Mouse (Mus musculus) lung, postnatal 36 days (tissue): ENCODE results near the gene Morn1.
A peak's percentile ranks its signal among the peaks of the same experiment; 100 is the strongest.

Experiments
- DNase-seq: peaks from one replicate; pipeline ENCODE4 v3.0.0; 2022; ENCODE audit warnings: mixed read lengths

The Morn1 gene

DNA sequence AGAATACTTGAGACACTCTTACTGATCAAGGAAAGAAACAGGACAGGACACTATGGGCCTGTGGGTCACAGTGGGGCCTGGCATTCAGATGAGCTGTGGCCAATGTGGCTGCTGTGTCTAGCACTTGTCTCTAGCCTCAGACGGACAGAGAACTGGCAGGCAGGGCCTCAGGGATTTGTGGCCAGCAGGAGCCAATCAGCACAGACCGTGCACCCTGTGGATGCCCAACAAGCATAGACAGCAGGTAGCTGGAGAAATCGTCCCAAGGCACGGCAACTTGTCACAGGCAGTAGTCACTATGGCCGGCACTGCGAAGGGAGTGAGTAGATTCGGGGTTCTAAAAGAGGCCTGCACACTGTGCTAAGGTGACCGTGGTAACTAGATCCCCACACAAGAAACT lies 77.3 kb downstream of the Morn1 start:
- DNase-seq: no peak

- peak; percentile 97 for DNase-seq
These were observed 78.2 kb downstream of the Morn1 start for GRCm38 (mm10) chr4:155164550-155164949.

DNA sequence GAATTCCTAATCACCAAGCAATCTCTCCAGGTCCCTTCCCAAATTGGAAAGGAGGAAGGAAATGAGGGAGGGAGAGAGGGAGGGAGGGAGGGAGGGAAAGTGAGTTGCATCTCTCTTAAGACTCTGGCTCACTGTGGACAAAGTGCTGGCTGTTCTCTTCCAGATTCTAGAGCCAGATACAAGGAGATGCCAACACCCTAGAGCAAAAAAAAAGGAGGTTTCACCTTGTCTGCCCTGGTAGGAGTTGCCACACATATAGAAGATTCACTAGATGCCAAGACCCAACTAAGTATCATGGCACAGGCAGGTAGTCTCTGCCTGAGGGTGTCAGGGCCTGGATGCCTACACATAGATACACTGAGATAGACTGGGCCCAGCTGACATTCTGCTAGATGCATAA lies 79.5 kb downstream of the Morn1 start:
- DNase-seq: no peak

DNA sequence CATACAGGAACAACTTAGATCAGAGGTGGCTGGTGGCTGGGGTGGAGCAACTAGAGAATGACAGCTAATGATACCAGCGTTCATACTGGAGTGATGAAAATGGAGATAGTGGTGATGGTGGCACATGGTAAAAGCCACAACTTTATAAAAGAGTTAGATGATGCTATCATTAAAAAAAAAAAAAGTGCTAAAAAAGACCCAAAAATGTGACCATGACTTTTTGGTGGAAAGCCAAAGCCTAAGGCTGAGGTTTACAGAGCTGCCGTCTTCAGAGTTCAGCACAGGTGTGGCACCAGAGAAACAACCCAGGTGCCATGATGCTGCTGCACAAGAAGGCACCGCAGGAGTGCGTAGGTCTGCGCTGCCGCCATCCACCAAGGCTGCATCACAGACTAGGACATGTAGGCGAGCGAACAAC lies 82.5 kb downstream of the Morn1 start:
- no peak for DNase-seq

- no peak for DNase-seq
These were observed 84.3 kb downstream of the Morn1 start for GRCm38 (mm10) chr4:155170614-155171212.

DNA sequence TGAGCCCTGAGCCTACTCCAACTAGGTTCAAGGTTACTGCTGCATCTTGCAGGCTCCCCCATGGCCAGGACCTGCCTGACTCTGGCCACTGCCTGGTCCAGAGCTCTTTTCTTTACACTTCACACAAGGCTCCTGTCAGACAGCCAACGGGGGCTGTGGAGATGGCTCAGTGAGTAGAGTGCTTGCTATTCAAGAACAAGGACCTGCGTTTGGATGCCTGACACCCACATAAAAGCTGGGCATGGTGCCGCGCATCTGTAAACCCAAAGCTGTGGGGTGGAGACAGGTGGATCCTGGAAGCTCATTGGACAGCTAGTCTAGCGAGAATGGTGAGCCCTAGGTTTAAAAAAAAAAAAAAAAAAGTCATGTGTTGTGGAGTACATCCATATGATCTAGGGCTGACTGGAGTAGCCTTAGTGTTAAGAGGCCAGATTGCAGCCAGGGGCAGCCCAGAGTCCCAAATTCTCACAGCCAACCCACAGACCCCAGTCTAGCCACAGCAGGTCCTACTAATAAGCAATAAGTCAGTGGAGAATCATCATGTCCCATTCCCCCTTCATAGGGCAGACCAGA lies 85.7 kb downstream of the Morn1 start:
- no peak for DNase-seq

GRCm38 (mm10) chr4:155172909-155173821 lies 86.8 kb downstream of the Morn1 start:
- DNase-seq: peak; percentile 99

GRCm38 (mm10) chr4:155173822-155174785 lies 87.7 kb downstream of the Morn1 start:
- DNase-seq: peak; percentile 38

DNA sequence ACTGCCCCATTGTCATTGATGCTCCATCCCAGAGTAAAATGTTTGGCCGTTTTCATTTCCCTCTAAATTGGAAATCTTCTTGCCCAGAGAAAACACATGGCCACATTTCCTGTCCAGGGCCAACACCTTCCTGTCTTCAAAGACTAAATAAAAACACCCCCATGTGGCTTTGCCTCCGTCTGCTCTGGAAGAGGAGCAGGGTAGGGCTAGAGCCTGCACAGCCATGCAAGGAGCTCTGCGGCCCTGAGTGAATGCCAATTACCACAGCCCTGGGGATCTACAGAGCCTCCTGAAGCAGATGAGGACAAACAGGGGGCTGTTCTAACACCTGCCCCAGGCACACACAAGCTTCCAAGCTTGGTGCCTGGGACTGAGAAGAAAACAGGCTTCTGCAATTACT lies 89.8 kb downstream of the Morn1 start:
- no peak for DNase-seq

DNA sequence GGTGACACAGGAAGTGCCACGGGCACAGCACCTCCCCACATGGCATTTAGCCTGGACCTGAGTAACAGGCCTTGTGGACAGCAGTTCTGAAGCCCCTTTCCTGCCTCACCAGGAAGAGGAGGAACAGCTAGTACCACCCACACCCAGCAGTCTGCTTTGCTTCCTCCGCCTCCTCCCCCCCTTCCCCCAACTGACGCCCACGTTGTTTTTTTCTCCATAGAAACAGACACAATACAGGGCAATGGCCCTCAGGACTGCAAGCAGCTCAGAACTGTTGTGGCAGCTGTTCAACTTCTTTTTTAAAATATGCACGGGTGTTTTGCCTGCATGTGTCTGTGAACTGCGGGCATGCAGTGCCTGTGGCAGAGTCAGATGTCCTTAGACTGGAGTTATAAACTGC lies 91.9 kb downstream of the Morn1 start:
- DNase-seq: peak; percentile 91

DNA sequence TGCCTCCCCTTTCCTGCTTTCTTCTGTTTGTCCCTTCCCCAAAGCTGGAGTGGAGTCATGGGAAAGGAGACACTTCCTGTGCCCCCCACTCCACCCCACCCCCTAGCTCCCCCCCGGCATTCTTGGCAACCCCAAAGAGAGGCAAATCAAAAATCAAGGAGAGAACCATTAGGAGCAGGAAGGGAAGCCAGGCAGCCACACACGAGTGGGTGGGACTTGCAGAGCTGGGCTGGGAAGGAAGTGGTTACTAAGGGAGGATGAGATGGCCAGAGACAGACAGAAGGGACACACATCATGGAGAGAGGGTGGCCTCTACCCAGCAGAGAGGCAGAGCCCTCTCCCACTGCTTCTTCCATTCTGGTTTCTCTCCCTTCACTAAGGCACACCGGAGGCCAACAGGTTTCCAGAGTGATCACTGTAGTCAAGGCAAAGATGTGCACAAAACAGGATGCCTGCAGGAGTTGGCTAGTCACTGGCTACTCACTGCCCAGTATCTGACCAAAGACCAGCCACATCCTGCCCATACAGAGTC lies 92.7 kb downstream of the Morn1 start:
- DNase-seq: peak; percentile 75

- DNase-seq: no peak
These were observed 96.8 kb downstream of the Morn1 start for GRCm38 (mm10) chr4:155183201-155183600.

GRCm38 (mm10) chr4:155184248-155185070 lies 98.1 kb downstream of the Morn1 start:
- no peak for DNase-seq

DNA sequence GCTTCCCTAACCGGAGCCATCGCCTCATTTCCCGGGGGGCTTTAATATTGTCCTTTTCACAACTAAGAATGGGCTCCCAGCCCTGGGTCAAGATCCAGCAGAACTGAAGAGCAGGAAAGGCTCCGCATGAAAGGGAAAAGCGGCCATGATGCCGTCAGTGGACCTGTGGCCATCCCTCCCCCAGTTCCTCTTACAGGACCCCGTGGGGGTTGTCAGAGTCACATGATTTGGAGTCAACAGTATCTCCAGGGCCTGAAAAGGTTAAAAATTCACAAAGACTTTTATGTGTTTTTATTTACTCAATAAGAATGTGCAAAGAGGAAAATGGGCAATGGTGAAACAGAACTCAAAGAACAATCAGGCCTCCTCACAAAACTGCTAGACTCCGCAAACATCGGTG lies 99.5 kb downstream of the Morn1 start:
- DNase-seq: no peak

GRCm38 (mm10) chr4:155187192-155187674 lies 100.9 kb downstream of the Morn1 start:
- peak; percentile 74 for DNase-seq

DNA sequence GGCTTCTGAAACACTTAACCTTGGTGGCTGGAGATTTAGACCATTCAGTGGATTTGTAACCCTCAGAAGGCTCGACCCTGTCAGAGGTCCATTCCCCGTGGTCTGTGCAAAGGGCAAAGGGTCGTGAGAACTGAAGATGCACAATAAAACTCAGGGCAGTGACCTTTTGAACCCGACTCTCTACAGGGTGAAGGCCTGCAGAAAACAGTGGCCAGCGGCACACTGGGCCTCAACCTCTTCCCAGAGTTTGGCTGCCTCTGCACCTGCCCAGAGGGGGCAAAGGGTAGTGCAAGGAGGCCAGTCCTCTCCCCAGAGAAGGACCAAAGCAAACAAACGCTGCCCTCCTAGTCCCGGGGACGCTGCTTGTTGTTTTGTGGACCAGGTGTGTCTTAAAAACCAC lies 102.0 kb downstream of the Morn1 start:
- no peak for DNase-seq

GRCm38 (mm10) chr4:155188803-155189202 lies 102.4 kb downstream of the Morn1 start:
- DNase-seq: no peak

DNA sequence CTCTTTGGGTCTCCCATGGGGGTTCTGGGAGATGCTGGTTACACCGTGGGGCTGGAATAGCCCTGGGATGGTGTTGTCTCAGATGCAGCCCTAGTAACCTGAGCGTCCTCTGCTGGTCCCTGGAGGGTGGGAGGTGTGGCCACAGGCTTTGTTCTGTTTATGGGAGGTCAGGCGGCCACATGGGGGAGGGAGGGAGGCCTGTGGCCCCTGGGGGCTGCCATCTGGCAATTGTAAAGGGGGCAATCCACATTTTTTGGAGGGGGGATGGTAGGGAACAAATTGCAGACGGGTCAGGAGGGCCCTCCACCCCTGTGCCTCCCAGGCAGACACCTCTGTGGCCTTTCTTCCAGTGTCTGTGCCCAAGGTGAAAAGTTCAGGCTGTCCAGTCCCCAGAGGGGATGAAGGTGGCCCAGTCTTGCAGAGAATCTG lies 103.3 kb downstream of the Morn1 start:
- DNase-seq: peak; percentile 70

DNA sequence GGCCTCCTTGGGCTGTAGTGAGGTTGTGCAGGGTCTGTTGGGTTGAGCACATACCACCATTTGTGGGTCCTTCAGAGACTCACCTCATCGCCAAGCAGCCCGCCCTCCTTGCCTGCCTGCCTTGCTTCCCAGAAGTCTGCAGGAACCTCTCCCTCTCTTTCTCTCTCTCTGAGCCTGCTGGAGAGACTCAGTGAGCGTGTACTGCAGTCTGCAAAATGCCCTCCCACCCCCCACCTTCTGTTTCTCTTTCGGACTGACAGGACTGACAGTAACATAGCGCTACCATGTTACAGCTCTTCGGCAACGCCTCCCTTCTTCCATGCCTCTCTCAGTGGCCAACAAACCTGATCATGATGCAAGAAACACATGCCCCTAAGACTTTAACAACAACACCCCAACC lies 103.9 kb downstream of the Morn1 start:
- DNase-seq: no peak
